Mouse (Mus musculus): Measurements from ENCODE around the gene Siglec1.
"Not testable (repeated sequence)": the region's sequence is repeated elsewhere in the genome, so short reads cannot be mapped to it uniquely, and the experiment has no call there.

Gene Siglec1

GRCm38 (mm10) chr2:131046025-131046424, 40.5 kb downstream of the Siglec1 start:
- DNase-seq = no peak

DNA sequence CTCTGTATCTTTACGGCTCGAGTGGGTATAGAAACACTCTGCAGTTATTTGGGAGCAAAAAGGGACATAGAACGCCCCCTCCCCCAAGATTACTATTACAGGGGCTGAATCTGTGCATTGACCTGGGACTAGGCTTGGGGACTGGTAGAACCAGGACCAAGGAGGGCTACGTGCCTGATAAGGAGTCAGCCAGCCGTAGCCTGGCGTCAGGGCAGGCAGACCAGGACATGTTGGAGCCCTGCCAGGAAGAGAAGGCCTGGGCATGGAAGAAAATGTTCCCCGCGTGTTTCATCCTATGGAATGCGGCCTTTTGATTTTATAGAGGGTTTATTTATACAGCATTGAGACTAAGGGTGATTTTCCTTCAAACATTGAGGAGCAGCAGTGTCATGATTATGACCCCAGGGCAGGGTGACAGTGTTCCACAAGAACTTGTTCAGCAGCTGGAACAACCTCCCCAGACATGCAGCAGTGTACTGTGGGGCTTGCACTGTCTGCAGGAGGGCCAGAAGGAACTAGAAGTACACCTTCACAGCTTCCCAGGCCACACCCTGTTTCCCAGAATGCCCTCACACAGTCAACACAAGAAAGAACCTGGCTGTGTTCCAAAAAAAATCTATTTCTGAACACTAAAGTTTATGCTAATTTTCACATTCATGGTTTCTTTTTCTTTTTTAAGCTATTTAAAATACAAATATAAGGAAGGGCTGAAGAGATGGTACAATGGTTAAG, 41.4 kb downstream of the Siglec1 start:
- DNase-seq = no peak

GRCm38 (mm10) chr2:131044354-131044852, 42.2 kb downstream of the Siglec1 start:
- DNase-seq = no peak

GRCm38 (mm10) chr2:131042988-131043387, 43.6 kb downstream of the Siglec1 start, which contains the start of gene Gfra4:
Gene Gfra4, minus strand, starts transcription at chr2:131043088.
- DNase-seq = no peak

GRCm38 (mm10) chr2:131040854-131041825, 45.4 kb downstream of the Siglec1 start:
- DNase-seq = peak; percentile 74

- no peak for DNase-seq
These were observed 47.9 kb downstream of the Siglec1 start for GRCm38 (mm10) chr2:131038675-131039074.

GRCm38 (mm10) chr2:131038197-131038596, 48.4 kb downstream of the Siglec1 start:
- no peak for DNase-seq

- peak; percentile 34 for DNase-seq
These were observed 49.2 kb downstream of the Siglec1 start for GRCm38 (mm10) chr2:131037226-131037990.

GRCm38 (mm10) chr2:131036757-131037156, 49.8 kb downstream of the Siglec1 start:
- DNase-seq = no peak

- DNase-seq = no peak
These were observed 50.2 kb downstream of the Siglec1 start for GRCm38 (mm10) chr2:131036343-131036742.

DNA sequence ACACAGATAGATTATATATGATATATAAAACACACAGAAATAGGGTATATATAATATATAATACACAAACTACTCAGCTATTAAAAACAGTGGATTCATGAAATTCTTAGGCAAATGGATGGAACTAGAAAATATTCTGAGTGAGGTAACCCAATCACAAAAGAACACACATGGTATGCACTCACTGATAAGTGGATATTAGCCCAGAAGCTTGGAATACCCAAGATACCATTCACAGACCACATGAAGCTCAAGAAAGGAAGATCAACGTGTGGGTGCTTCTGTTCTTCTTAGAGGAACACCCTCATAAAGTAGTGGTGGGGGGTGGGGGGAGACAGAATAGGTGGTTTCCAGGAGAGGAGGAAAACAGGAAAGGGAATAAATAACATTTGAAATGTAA, 55.2 kb downstream of the Siglec1 start:
- not testable (repeated sequence) for DNase-seq

DNA sequence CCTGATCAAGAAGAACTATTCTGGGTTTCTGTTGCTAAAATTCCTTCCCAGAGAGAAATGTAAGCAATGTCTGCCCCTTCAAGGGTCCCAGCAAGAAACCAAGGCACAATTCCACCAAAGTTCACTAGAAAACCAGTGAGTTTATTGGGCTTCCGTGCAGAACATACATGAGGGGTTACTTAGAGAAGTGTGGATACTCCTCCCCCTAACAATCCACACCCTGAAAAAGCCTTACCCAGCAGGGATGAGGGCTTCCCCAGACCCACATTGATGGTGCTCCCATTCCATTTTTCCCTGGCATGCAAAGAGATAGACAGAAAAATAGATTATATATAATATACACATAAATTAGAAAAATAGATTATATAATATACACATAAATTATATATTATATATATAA, 55.6 kb downstream of the Siglec1 start:
- DNase-seq = no peak

- no peak for DNase-seq
These were observed 56.0 kb downstream of the Siglec1 start for GRCm38 (mm10) chr2:131030561-131030960.

GRCm38 (mm10) chr2:131029065-131029935, 57.3 kb downstream of the Siglec1 start:
- DNase-seq = no peak

- DNase-seq = no peak
These were observed 59.6 kb downstream of the Siglec1 start for GRCm38 (mm10) chr2:131026941-131027340.

DNA sequence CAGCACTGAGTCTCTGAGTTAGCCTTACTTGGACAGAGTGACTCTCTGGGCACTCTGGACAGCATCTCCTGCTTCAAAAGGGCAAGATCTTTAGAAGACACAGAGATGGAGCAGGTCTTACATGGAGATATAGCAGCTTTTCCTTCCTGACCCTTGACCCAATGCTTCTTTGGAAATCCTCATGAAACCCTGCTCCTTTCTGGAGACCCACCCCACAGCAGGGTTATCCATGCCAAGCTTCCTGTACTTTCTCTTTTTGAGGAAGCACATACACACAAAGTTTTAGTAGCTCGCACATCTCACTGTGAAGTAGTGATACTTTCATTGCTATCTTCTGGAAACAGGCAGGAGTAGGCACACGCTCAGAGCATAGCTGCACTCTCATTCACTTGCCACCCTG, 61.3 kb downstream of the Siglec1 start:
- DNase-seq = no peak
